Mouse (Mus musculus) embryonic stem cell, embryonic (primary cell): ENCODE measurements at regions not wholly inside any gene's neighbourhood (a gene's known extent, or its start where the extent isn't known, plus 50 kb on each side); places are given as distances from the start of the nearest gene placed in this dataset.

Source experiments
- CTCF ChIA-PET, 4 experiments: fragments of 300-600 bp in 2 of 4; fragments of 350-600 bp in 2 of 4; sonication (Branson Sonifier 250); formaldehyde crosslinking; loops; one replicate each; lab custom pipeline; 2022; ENCODE audit warnings: inconsistent platforms in 2 of 4; lab: Charles Lee
- POLR2A ChIA-PET, 4 experiments: fragments of 300-600 bp in 2 of 4; fragments of 350-600 bp in 2 of 4; sonication (Branson Sonifier 250); formaldehyde crosslinking; loops; one replicate each; lab custom pipeline; 2022; ENCODE audit warnings: antibody characterized with exemption in 4 of 4, inconsistent platforms in 1 of 4; lab: Charles Lee

- POLR2A ChIA-PET = interaction anchor here in 2 of 4 experiments (1.1 to 2.1 kb wide), 2 partner anchors 14 to 42 kb away, joined by 3 to 7 read pairs; no protein-coding TSS in a partner anchor
- CTCF ChIA-PET = no interaction called here
Measured at GRCm38 (mm10) chr1:59430234-59430633, 52.0 kb upstream of the Fzd7 start.

- POLR2A ChIA-PET = interaction anchor here in 2 of 4 experiments (1.1 to 2.1 kb wide), 3 partner anchors 15 to 50 kb away, joined by 3 to 7 read pairs (median 3); no protein-coding TSS in a partner anchor
- CTCF ChIA-PET = no interaction called here
Measured at GRCm38 (mm10) chr1:59430886-59431486, 51.2 kb upstream of the Fzd7 start.
